Mouse (Mus musculus) ES-E14 (cell line): ENCODE data around the gene Mmp17. TPM values are rescaled to one million over a fixed set of nuclear protein-coding genes. Genes with fewer than 3 reads are reported as not detected.

ENCODE experiments used
- DNase-seq: peaks from one replicate; pipeline ENCODE4 v3.0.0-alpha.2; 2013; ENCODE audit warnings: low read depth, low spot score
- H3K27ac ChIP-seq: 2 replicates; pipeline ENCODE4 v1.5.1; 2012; ENCODE audit warnings: low read depth, mild to moderate bottlenecking, low read length, moderate library complexity, mixed read lengths; ENCODE audit not compliant: poor library complexity, insufficient read depth, severe bottlenecking
- H3K36me3 ChIP-seq: 2 replicates; pipeline ENCODE4 v1.6.1; 2012; ENCODE audit warnings: mild to moderate bottlenecking, low read length, moderate library complexity, mixed read lengths; ENCODE audit not compliant: control insufficient read depth, poor library complexity, insufficient read depth, severe bottlenecking
- H3K4me1 ChIP-seq, 2 experiments: fragments of 150-350 bp in 1 of 2; sonication (generic) in 1 of 2; 2 replicates each; pipeline ENCODE4 v1.6.1; 2012; ENCODE audit warnings: low read length in 2 of 2, mild to moderate bottlenecking in 1 of 2, mixed read lengths in 1 of 2; ENCODE audit not compliant: control insufficient read depth in 2 of 2, insufficient read depth in 2 of 2, poor library complexity in 1 of 2
- H3K4me3 ChIP-seq, 2 experiments: fragments of 150-350 bp in 1 of 2; sonication (generic) in 1 of 2; 2 replicates each; pipeline ENCODE4 v1.5.1; 2012; ENCODE audit warnings: low read length in 2 of 2, low read depth in 1 of 2, mild to moderate bottlenecking in 1 of 2, mixed read lengths in 1 of 2; ENCODE audit not compliant: insufficient read depth in 1 of 2, poor library complexity in 1 of 2, severe bottlenecking in 1 of 2
- H3K9ac ChIP-seq: 2 replicates; pipeline ENCODE4 v1.6.1; 2012; ENCODE audit warnings: low read depth, mild to moderate bottlenecking, low read length, mixed read lengths; ENCODE audit not compliant: poor library complexity, insufficient read depth, severe bottlenecking
- H3K9me3 ChIP-seq: fragments of 150-350 bp; sonication (generic); 2 replicates; pipeline ENCODE4 v1.6.1; 2012; ENCODE audit warnings: low read depth, mild to moderate bottlenecking, low read length; ENCODE audit not compliant: control insufficient read depth, insufficient read depth
- CHD2 ChIP-seq: IDR thresholded peaks from 2 replicates; pipeline ENCODE4 v1.6.1; 2014; ENCODE audit warnings: mild to moderate bottlenecking, low read depth, low read length, inconsistent platforms
- HCFC1 ChIP-seq: IDR thresholded peaks from 2 replicates; pipeline ENCODE4 v1.6.1; 2012; ENCODE audit warnings: low read length, inconsistent platforms, borderline replicate concordance; ENCODE audit not compliant: insufficient read depth
- MAFK ChIP-seq: IDR thresholded peaks from 2 replicates; pipeline ENCODE4 v1.6.1; 2014; ENCODE audit warnings: mild to moderate bottlenecking, low read depth, low read length, inconsistent platforms; ENCODE audit not compliant: insufficient read depth
- ZC3H11A ChIP-seq: IDR thresholded peaks from 2 replicates; pipeline ENCODE4 v1.6.1; 2012; ENCODE audit warnings: low read depth, mild to moderate bottlenecking, inconsistent platforms, low read length, borderline replicate concordance
- ZNF384 ChIP-seq: IDR thresholded peaks from 2 replicates; pipeline ENCODE4 v1.6.1; 2012; ENCODE audit warnings: low read depth, low read length, inconsistent platforms
- in situ Hi-C, 2 experiments: fragments of 600-800 bp; cut with MboI; formaldehyde crosslinking; loops; one replicate each; pipeline ENCODE4 v1.15.1; 2025; ENCODE audit warnings: low sequenced_read_pairs in 2 of 2, inconsistent platforms in 1 of 2; ENCODE audit not compliant: unreplicated experiment in 2 of 2
- total RNA-seq: library from RNA; depleted of rRNA; stranded (reverse); fragments of 300-350 nt; gene quantifications from 2 replicates; pipeline ENCODE4 v1.2.3, GENCODE M21; 2012; rRNA removed

Gene Mmp17
- 6.7 and 15.8 TPM in 2 replicates for total RNA-seq

- no peak within 1 kb of the TSS for H3K27ac ChIP-seq
- in situ Hi-C loops: loop anchor here (10.0 to 25.0 kb wide), 2 partner anchors 397 to 519 kb away; no protein-coding TSS in a partner anchor
- peak within 1 kb of the TSS; percentile 81 to 94 for H3K4me3 ChIP-seq
These were observed at the start of gene Mmp17 for GRCm38 (mm10) chr5:129583761-129584582. Gene Mmp17, plus strand, starts transcription at chr5:129584169.

GRCm38 (mm10) chr5:129534500-129534899, 49.5 kb upstream of the Mmp17 start:
- TF ChIP-seq HCFC1: no peak
- no peak for TF ChIP-seq ZC3H11A
- TF ChIP-seq MAFK: no peak
- no peak for TF ChIP-seq ZNF384
- no peak for TF ChIP-seq CHD2
- Histone ChIP-seq H3K4me1 (no peaks in the 10 kb centered on the region), H3K36me3 (peaks cover 5% of the 10 kb centered on the region; the same call in 1 of the 2 replicates), H3K27ac (no peak overlapping the region), H3K9ac (no peak overlapping the region), H3K9me3 (no peaks in the 10 kb centered on the region), H3K4me3 (no peak overlapping the region)
- in situ Hi-C loops: no loop called here
- no peak for DNase-seq

More at GRCm38 (mm10) chr5:129583761-129584582, at the start of gene Mmp17:
- TF ChIP-seq ZNF384: no peak
- no peak for TF ChIP-seq CHD2
- TF ChIP-seq MAFK: no peak
- TF ChIP-seq ZC3H11A: no peak
- no peak for TF ChIP-seq HCFC1
- Histone ChIP-seq H3K36me3 (no peaks in the 10 kb centered on the region), H3K9me3 (no peaks in the 10 kb centered on the region), H3K9ac (peak within 1 kb of the TSS; percentile 79), H3K4me1 (peaks cover 0 to 9% of the 10 kb centered on the region in 2 experiments; a peak in 2 of 4 replicates)
- DNase-seq: peak; percentile 67

- in situ Hi-C loops: no loop called here
- no peaks in the 10 kb centered on the region for H3K9me3 ChIP-seq
These were observed 48.9 kb upstream of the Mmp17 start for GRCm38 (mm10) chr5:129535021-129535420.

GRCm38 (mm10) chr5:129535431-129535830, 48.5 kb upstream of the Mmp17 start:
- H3K27ac ChIP-seq: no peak overlapping the region
- no peak overlapping the region for H3K9ac ChIP-seq
- H3K9me3 ChIP-seq: no peaks in the 10 kb centered on the region
- in situ Hi-C loops: no loop called here
- TF ChIP-seq HCFC1 (no peak), ZNF384 (no peak), CHD2 (no peak), MAFK (no peak), ZC3H11A (no peak)
- H3K36me3 ChIP-seq: peaks cover 10% of the 10 kb centered on the region; the same call in 1 of the 2 replicates
- H3K4me1 ChIP-seq: no peaks in the 10 kb centered on the region
- no peak for DNase-seq
- H3K4me3 ChIP-seq: no peak overlapping the region

More at GRCm38 (mm10) chr5:129535021-129535420, 48.9 kb upstream of the Mmp17 start:
- TF ChIP-seq ZC3H11A: no peak
- TF ChIP-seq CHD2: no peak
- TF ChIP-seq MAFK: no peak
- no peak for DNase-seq
- Histone ChIP-seq H3K36me3 (peaks cover 8% of the 10 kb centered on the region; the same call in 1 of the 2 replicates), H3K4me1 (no peaks in the 10 kb centered on the region), H3K27ac (no peak overlapping the region), H3K9ac (no peak overlapping the region), H3K4me3 (no peak overlapping the region)
